Mouse (Mus musculus) G1E (cell line): ENCODE measurements around the gene Cflar. TPM values are rescaled to one million over a fixed set of nuclear protein-coding genes. Genes with fewer than 3 reads are reported as not detected.

Experiments
- ATAC-seq: 2 replicates; pipeline ENCODE4 v1.8.0; 2016; ENCODE audit warnings: mild to moderate bottlenecking; ENCODE audit not compliant: insufficient number of reproducible peaks, poor library complexity, low FRiP score, severe bottlenecking; ENCODE audit errors: extremely low read depth
- DNase-seq: peaks from one replicate; pipeline ENCODE4 v3.0.0; 2012; ENCODE audit warnings: low spot score
- H3K27me3 ChIP-seq: 2 replicates; pipeline ENCODE4 v1.6.1; 2012; ENCODE audit warnings: mild to moderate bottlenecking, low read length, inconsistent platforms; ENCODE audit not compliant: insufficient read depth
- H3K36me3 ChIP-seq: replicated peaks from 2 replicates; pipeline ENCODE3; 2012; ENCODE audit warnings: mild to moderate bottlenecking, inconsistent platforms
- H3K4me1 ChIP-seq: 2 replicates; pipeline ENCODE4 v1.6.1; 2012; ENCODE audit warnings: low read depth, low read length, inconsistent platforms, mixed read lengths; ENCODE audit not compliant: insufficient read depth
- H3K4me3 ChIP-seq: 2 replicates; pipeline ENCODE4 v1.5.1; 2012; ENCODE audit warnings: low read depth, mild to moderate bottlenecking, inconsistent platforms, low read length, moderate library complexity, mixed read lengths
- H3K9me3 ChIP-seq: replicated peaks from 2 replicates; pipeline ENCODE4 v1.6.1; 2012; ENCODE audit warnings: inconsistent platforms
- CTCF ChIP-seq: IDR thresholded peaks from 2 replicates; pipeline ENCODE4 v1.5.1; 2012; ENCODE audit warnings: low read depth, low read length, inconsistent platforms, mixed read lengths
- GATA1 ChIP-seq: IDR thresholded peaks from 2 replicates; pipeline ENCODE4 v1.6.1; 2012; ENCODE audit warnings: borderline replicate concordance, low read length, inconsistent platforms, mixed read lengths
- GATA2 ChIP-seq: IDR thresholded peaks from 2 replicates; pipeline ENCODE4 v1.6.1; 2012; ENCODE audit warnings: low read depth, low read length, inconsistent platforms, borderline replicate concordance
- POLR2AphosphoS5 ChIP-seq: IDR thresholded peaks from 2 replicates; pipeline ENCODE4 v1.6.1; 2012; ENCODE audit warnings: low read depth, low read length, inconsistent platforms; ENCODE audit not compliant: insufficient replicate concordance
- TAL1 ChIP-seq: conservative IDR thresholded peaks from 2 replicates; pipeline ENCODE4 v1.6.1; 2012; ENCODE audit warnings: low read depth, low read length, inconsistent platforms, mixed read lengths
- polyA plus RNA-seq: library from polyadenylated mRNA; stranded (reverse); fragments of >175 nt; gene quantifications from 2 replicates; pipeline ENCODE4 v1.2.3, GENCODE M21; 2012
- total RNA-seq, 2 experiments: library from RNA; stranded (forward) in 1 of 2; stranded (reverse) in 1 of 2; fragments of 200-1000 nt in 1 of 2; fragments of >200 nt in 1 of 2; fragmentation: Nextera tagmentation in 1 of 2; gene quantifications; 2 replicates each; pipeline ENCODE4 v1.2.3; 2014 to 2017

The Cflar gene
- total and polyA plus RNA-seq, 3 experiments = 8.8 to 179 (median 127) TPM

GRCm38 (mm10) chr1:58773905-58774304, 62.6 kb downstream of the Cflar start:
- H3K27me3 ChIP-seq = no peaks in the 10 kb centered on the region; the same call in 1 of the 2 replicates
- ATAC-seq (no peak), DNase-seq (no peak)
- H3K36me3 ChIP-seq = no peaks in the 10 kb centered on the region
- TF ChIP-seq GATA1 (no peak), POLR2AphosphoS5 (no peak), CTCF (no peak), TAL1 (no peak), GATA2 (no peak)
- no peak overlapping the region for H3K4me3 ChIP-seq
- H3K4me1 ChIP-seq = peaks cover 11% of the 10 kb centered on the region
- H3K9me3 ChIP-seq = no peaks in the 10 kb centered on the region

- ATAC-seq = no peak
- Histone ChIP-seq H3K36me3 (no peaks in the 10 kb centered on the region), H3K9me3 (no peaks in the 10 kb centered on the region), H3K27me3 (peaks cover 3% of the 10 kb centered on the region), H3K4me1 (peaks cover 6% of the 10 kb centered on the region), H3K4me3 (no peak overlapping the region)
- no peak for TF ChIP-seq GATA1
- no peak for TF ChIP-seq GATA2
- no peak for TF ChIP-seq TAL1
- no peak for TF ChIP-seq POLR2AphosphoS5
- TF ChIP-seq CTCF = no peak
- DNase-seq = no peak
Observed at GRCm38 (mm10) chr1:58775361-58775760, 64.1 kb downstream of the Cflar start.

- Histone ChIP-seq H3K4me1 (peaks cover 5% of the 10 kb centered on the region; the same call in 1 of the 2 replicates), H3K9me3 (no peaks in the 10 kb centered on the region), H3K36me3 (no peaks in the 10 kb centered on the region), H3K27me3 (peaks cover 3% of the 10 kb centered on the region), H3K4me3 (no peak overlapping the region)
- ATAC-seq = no peak
- DNase-seq = no peak
- no peak for TF ChIP-seq CTCF
Observed at GRCm38 (mm10) chr1:58777583-58777982, 66.3 kb downstream of the Cflar start.

GRCm38 (mm10) chr1:58778226-58778625, 66.9 kb downstream of the Cflar start:
- peaks cover 3% of the 10 kb centered on the region for H3K27me3 ChIP-seq
- no peak for ATAC-seq
- H3K4me1 ChIP-seq = peaks cover 3% of the 10 kb centered on the region; the same call in 1 of the 2 replicates
- no peaks in the 10 kb centered on the region for H3K36me3 ChIP-seq
- no peak overlapping the region for H3K4me3 ChIP-seq
- TF ChIP-seq CTCF (no peak), POLR2AphosphoS5 (no peak), TAL1 (no peak), GATA1 (no peak), GATA2 (no peak)
- no peaks in the 10 kb centered on the region for H3K9me3 ChIP-seq
- no peak for DNase-seq

- no peaks in the 10 kb centered on the region for H3K36me3 ChIP-seq
- peaks cover 2% of the 10 kb centered on the region; the same call in 1 of the 2 replicates for H3K27me3 ChIP-seq
- H3K9me3 ChIP-seq = no peaks in the 10 kb centered on the region
- no peak overlapping the region for H3K4me3 ChIP-seq
- no peak for ATAC-seq
- no peak for DNase-seq
- TF ChIP-seq GATA2 (no peak), TAL1 (no peak), POLR2AphosphoS5 (no peak), GATA1 (no peak), CTCF (no peak)
- no peaks in the 10 kb centered on the region for H3K4me1 ChIP-seq
Observed at GRCm38 (mm10) chr1:58786276-58786675, 75.0 kb downstream of the Cflar start.

GRCm38 (mm10) chr1:58788410-58788809, 77.1 kb downstream of the Cflar start:
- DNase-seq (no peak), ATAC-seq (no peak)
- Histone ChIP-seq H3K4me3 (no peak overlapping the region), H3K36me3 (no peaks in the 10 kb centered on the region), H3K9me3 (no peaks in the 10 kb centered on the region), H3K27me3 (peaks cover 5% of the 10 kb centered on the region; the same call in 1 of the 2 replicates), H3K4me1 (no peaks in the 10 kb centered on the region)
- TF ChIP-seq CTCF = no peak
- TF ChIP-seq GATA1 = no peak
- TF ChIP-seq GATA2 = no peak
- no peak for TF ChIP-seq TAL1
- TF ChIP-seq POLR2AphosphoS5 = no peak
